Mouse (Mus musculus) G1E (cell line): Measurements from ENCODE around the gene Kcnk7.

Experiments
- CTCF ChIP-seq: IDR thresholded peaks from 2 replicates; pipeline ENCODE4 v1.5.1; 2012; ENCODE audit warnings: low read depth, low read length, inconsistent platforms, mixed read lengths
- GATA1 ChIP-seq: IDR thresholded peaks from 2 replicates; pipeline ENCODE4 v1.6.1; 2012; ENCODE audit warnings: borderline replicate concordance, low read length, inconsistent platforms, mixed read lengths

DNA sequence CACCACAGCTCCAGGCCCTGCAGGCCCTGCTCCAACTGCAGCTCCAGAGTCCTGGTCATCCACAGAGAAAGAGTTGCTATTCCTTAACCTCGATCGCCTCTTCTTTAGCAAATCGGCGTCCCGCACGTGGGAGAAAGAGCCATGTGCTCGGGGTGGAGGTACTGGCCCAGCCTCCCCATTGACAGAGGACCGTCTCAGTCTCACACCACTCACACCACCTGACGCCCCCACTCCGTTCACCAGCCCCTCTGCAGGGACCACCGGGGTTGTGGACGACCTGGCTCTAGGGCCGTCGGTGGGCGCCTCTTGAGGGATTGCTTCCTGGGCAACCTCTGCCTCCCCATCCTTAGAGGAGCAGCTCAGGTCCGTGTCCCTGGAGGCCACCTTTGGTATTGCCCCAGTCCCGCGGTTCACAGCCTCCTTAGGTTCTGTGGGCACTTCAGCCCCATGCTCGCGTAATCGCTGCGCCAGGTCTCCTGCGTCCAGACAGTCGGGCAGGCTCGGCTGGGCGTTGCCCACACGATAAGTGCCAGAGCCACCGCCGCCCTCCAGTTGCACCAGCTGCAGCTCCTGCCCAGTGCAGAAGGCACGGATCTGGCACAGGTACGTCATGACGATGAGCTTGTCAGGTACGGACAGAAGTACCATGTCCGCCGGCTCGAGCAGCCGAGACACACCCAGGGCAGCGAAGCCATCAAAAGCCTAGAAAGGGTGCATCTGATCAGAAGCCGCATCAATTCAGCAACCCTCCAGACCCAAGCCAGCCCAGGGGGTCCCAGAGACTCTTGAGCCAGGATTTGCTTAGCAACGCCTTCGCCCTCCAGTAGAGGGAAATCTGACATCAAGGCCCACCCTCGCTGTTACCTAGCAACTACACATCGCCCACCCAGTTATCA, 11.9 kb downstream of the Kcnk7 start:
- peak; percentile 42; the same call in 1 of the 2 replicates for TF ChIP-seq CTCF
- no peak for TF ChIP-seq GATA1
